Mouse (Mus musculus) cerebellum, postnatal 25 days (tissue): ENCODE results near the gene Cacna1d.

ENCODE experiments used
- DNase-seq, 2 experiments: peaks; one replicate each; pipeline ENCODE4 v3.0.0; 2021; ENCODE audit warnings: mixed read lengths in 2 of 2

The Cacna1d gene

GRCm38 (mm10) chr14:30255701-30256400 is 235.4 kb downstream of the Cacna1d start:
- peak in 1 of 2 experiments; percentile 1 for DNase-seq

- no peak for DNase-seq
Measured at GRCm38 (mm10) chr14:30254776-30255175, 236.5 kb downstream of the Cacna1d start.

- no peak for DNase-seq
Measured at GRCm38 (mm10) chr14:30252824-30253223, 238.4 kb downstream of the Cacna1d start.

- DNase-seq = no peak
Measured at GRCm38 (mm10) chr14:30251351-30251750, 239.9 kb downstream of the Cacna1d start.

DNA sequence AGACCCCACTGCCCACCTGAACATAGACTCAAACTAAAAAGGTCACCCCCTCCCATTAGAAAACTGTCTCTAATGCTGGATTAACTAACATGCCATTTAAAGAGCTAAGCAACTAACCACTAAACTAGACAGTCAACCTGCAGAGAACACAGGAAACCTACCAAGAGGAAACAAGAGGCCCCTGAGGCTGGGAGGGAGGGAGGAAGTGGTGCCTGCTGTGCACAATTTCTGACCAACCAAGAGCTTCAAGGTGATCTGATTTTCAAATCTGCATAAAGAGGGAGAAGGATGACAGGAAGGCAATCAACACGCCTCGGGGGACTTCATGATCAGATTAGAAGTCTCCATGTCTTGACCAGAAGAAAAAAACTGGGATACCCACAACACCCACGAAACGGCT is 241.7 kb downstream of the Cacna1d start:
- no peak for DNase-seq

DNA sequence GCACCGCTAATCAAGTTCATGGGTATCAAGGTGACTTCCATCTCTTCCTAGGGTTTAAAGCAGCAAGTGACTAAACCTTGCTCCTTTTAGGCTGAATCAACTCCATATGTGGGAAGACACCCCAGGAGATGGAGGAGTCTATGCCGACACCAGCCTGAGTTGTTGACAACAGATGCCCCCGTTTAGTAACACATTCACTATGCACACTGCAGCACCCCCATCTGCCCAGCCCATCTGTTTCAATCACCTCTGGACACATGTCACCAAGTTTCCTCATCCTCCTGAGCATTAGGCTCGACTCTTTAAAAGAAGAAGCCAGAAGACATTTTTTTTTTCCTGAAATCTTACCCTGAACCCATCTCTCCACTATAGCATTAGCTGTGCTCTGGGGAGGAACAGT is 242.4 kb downstream of the Cacna1d start:
- DNase-seq = no peak

- no peak for DNase-seq
Measured at GRCm38 (mm10) chr14:30248121-30248520, 243.1 kb downstream of the Cacna1d start.

- no peak for DNase-seq
Measured at GRCm38 (mm10) chr14:30247606-30248005, 243.6 kb downstream of the Cacna1d start.

GRCm38 (mm10) chr14:30244776-30245175 is 246.5 kb downstream of the Cacna1d start:
- peak in 1 of 2 experiments; percentile 28 for DNase-seq

DNA sequence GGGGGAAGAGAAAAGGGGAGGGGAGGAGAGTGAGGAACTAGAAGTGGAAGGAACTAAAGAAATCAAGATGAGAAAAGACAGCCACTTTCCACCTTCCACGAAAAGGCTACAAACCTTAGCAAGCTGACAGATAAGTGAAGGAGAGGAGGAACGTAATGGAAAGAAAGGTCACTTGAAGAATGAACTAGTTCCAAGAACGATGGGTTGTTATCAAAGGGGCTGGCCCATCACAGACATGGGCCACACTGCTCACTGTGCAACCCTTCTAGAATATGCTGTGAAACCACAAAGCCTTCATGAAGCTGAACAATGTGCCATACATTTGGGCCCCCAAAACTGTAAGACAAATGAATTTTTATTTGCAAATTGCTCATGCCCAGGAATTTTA is 248.4 kb downstream of the Cacna1d start:
- peak in 1 of 2 experiments; percentile 0 for DNase-seq

GRCm38 (mm10) chr14:30242166-30242817 is 249.0 kb downstream of the Cacna1d start:
- no peak for DNase-seq

- DNase-seq = peak in 1 of 2 experiments; percentile 22
Measured at GRCm38 (mm10) chr14:30240916-30241515, 250.2 kb downstream of the Cacna1d start.

DNA sequence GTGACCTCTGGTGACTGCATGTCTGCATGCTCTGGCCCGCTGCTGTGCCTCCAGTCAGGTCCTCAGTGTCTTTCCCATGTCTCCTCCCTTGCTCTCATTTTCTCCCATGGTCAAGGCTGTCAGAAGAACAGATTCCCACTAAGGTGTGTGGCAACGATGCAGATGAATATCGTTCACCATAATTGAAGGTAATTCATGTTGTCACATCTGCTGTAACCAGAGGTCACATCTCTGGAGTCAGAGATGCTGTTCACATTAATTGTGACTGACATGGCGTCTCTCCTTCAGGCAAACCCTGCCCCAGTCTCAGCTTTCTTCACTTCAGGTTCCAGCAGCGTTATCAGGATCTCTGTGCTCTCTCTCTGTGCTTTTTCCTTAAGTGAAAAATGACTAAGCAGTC is 252.4 kb downstream of the Cacna1d start:
- peak in 1 of 2 experiments; percentile 0 for DNase-seq

DNA sequence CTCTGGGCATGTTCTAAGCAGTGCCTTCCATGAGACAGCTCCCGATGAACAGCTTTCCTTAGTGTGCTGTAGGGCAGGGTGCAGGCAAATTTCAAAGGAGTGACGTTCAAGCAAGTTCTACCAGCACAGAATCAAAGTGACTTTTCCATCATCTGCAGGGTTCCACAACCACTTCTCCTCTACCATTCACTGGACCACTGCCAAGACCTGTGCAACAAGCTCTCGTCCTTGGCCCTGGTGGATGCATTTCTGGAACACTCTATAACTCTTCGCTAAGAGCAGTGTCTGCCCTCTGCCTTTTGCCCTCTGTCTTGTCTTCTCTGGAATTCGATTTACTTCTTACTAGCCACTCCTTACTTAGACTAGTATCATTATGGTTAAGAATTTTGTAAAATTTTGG is 266.1 kb downstream of the Cacna1d start:
- peak; percentile 4 to 11 for DNase-seq

DNA sequence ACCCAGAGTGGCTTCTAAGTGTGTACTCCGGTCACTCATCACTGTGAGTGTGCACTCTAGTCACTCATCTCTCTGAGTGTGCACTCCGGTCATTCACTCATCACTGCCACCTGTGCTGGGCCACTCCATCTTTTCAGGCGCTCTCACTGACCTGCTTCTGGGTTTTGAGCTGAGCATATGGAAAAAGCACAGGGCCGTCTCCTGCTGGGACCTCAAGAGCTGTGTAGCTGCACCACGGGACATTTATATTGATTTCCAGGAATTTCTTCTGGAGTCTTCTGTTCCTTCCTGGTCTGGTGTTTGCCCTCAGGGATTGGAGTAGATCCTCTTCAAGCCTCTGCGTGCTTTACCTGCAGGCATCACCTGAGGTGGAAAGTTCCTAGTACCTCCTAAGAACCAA is 269.2 kb downstream of the Cacna1d start:
- DNase-seq = peak; percentile 56 to 68

GRCm38 (mm10) chr14:30219851-30220250 is 271.4 kb downstream of the Cacna1d start:
- DNase-seq = peak; percentile 4 to 12

DNA sequence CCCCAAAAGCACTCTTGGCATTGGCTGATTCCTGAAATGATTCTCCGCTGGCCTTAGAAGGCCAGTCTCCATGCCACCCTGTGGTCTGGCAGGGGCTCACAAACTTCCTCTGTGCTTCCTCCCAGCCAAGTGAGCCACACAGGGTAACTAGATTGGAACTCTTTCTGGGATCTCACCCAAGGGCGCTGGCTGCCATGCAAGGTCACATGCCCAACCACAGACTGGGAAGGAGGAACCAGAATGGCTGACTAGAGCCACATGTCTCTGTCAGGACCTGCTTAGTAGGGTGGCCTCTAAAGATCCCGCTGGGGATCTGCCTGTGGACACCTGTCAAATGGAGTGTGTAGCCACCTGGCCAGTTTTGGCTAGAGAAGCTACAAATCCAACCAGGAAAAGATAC is 273.1 kb downstream of the Cacna1d start:
- DNase-seq = peak; percentile 93 to 95

GRCm38 (mm10) chr14:30217124-30217523 is 274.1 kb downstream of the Cacna1d start:
- DNase-seq = no peak

GRCm38 (mm10) chr14:30208156-30208555 is 283.1 kb downstream of the Cacna1d start:
- peak; percentile 64 to 68 for DNase-seq

DNA sequence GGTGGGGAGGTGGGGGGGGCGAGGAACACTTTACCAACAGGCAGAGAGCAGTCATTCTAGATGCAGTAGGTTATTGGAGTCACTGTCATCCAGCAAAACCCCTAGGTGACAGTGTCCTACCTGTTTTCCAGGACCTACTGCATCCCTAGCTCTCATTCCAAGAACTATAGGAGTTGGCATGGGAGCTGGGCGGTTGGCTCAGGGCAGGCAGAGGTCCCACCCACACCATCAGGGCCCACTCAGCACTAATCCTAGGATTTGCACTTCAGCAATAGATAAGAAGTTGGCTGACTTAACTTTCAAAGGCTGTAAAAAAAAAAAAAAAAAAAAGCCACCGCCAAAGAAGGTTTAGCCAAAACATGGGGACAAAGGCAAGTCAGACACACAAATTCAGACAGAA is 285.4 kb downstream of the Cacna1d start:
- peak; percentile 42 to 46 for DNase-seq

- peak; percentile 70 to 73 for DNase-seq
Measured at GRCm38 (mm10) chr14:30204526-30204925, 286.7 kb downstream of the Cacna1d start.

- no peak for DNase-seq
Measured at GRCm38 (mm10) chr14:30200310-30200709, 290.9 kb downstream of the Cacna1d start.

- DNase-seq = peak in 1 of 2 experiments; percentile 48
Measured at GRCm38 (mm10) chr14:30198882-30199281, 292.4 kb downstream of the Cacna1d start.

DNA sequence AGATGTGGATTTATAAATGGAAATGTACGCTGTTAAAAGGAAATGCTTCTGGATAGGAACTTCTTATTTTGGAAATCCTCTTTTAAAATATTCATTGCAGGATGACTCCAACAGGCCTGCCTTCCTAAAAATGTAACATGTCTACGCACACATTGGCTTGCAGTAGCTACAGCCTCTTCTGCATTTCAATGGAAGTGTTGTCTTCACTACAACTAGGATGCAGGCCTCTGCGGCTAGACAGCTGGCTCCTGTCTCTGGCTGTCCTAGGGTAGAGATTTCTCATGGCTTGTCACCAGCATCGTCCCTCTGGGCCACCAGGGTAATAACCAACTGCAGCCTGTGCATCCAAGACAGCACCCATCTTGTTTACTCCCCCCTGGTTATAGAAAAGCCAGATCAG is 293.1 kb downstream of the Cacna1d start:
- no peak for DNase-seq
